Mouse (Mus musculus) ovary, adult 10 weeks (tissue): ENCODE results near the gene Lrrc75b. TPM values are rescaled to one million over a fixed set of nuclear protein-coding genes. Genes with fewer than 3 reads are reported as not detected.

Source experiments
- polyA plus RNA-seq: library from polyadenylated mRNA; stranded (reverse); fragments of 350-450 nt; fragmentation: Illumina TruSeq; extraction: RNeasy Lipid Tissue Mini Kit (QIAGEN cat#74804); gene quantifications from one replicate; pipeline ENCODE4 v1.2.3, GENCODE M21; 2014

The Lrrc75b gene
- polyA plus RNA-seq = 1.0 TPM

GRCm38 (mm10) chr10:75559676-75560548 lies at the start of gene Lrrc75b:
TSS of gene Lrrc75b (minus strand) at chr10:75560330.

GRCm38 (mm10) chr10:75589129-75589528 lies 29.0 kb upstream of the Lrrc75b start, which contains the start of gene Ggt5:
TSS of gene Ggt5 (plus strand) at chr10:75589340.

GRCm38 (mm10) chr10:75561071-75561654 lies 1.0 kb upstream of the Lrrc75b start, which contains the start of gene Ggt1:
TSS of gene Ggt1 (plus strand) at chr10:75561604.

GRCm38 (mm10) chr10:75517758-75518143 lies 42.4 kb downstream of the Lrrc75b start, which contains the start of gene Gucd1:
TSS of gene Gucd1 (minus strand) at chr10:75517972.

GRCm38 (mm10) chr10:75517073-75517757 lies 42.9 kb downstream of the Lrrc75b start, which contains the start of gene Snrpd3:
TSS of gene Snrpd3 (plus strand) at chr10:75517551.

Other genes with a start within 250 kb of the Lrrc75b start
- gene Adora2a, start 243.5 kb downstream of the Lrrc75b start, polyA plus RNA-seq = not detected
- gene Upb1, start 159.2 kb downstream of the Lrrc75b start, polyA plus RNA-seq = 0.20 TPM
- 24.8 TPM for gene Snrpd3, start 42.8 kb downstream of the Lrrc75b start, polyA plus RNA-seq
- 3.3 TPM for gene Gucd1, start 42.4 kb downstream of the Lrrc75b start, polyA plus RNA-seq
- not detected for gene Ggt1, start 1.3 kb upstream of the Lrrc75b start, polyA plus RNA-seq
- gene Ggt5, start 29.0 kb upstream of the Lrrc75b start, polyA plus RNA-seq = 2.2 TPM
- gene Susd2, start 83.7 kb upstream of the Lrrc75b start, polyA plus RNA-seq = 2.0 TPM
- gene Cabin1, start 204.0 kb upstream of the Lrrc75b start, polyA plus RNA-seq = 7.4 TPM
- 0.88 TPM for gene Ddt, start 213.1 kb upstream of the Lrrc75b start, polyA plus RNA-seq
- not detected for gene Gm20441, start 220.6 kb upstream of the Lrrc75b start, polyA plus RNA-seq
- gene Gstt3, start 221.1 kb upstream of the Lrrc75b start, polyA plus RNA-seq = 6.0 TPM
- gene Gstt1, start 238.3 kb upstream of the Lrrc75b start, polyA plus RNA-seq = 3.3 TPM